Mouse (Mus musculus) megakaryocyte, embryonic 14.5 days (primary cell): Measurements from ENCODE around the gene Gm49368.
"Not testable (repeated sequence)": the region's sequence is repeated elsewhere in the genome, so short reads cannot be mapped to it uniquely, and the experiment has no call there.

ENCODE experiments used
- FLI1 ChIP-seq: IDR thresholded peaks from 2 replicates; pipeline ENCODE4 v1.6.1; 2012; ENCODE audit warnings: low read length, inconsistent platforms, mixed read lengths
- GATA1 ChIP-seq: IDR thresholded peaks from 3 replicates; pipeline ENCODE4 v1.6.1; 2012; ENCODE audit warnings: mixed read lengths, low read length, inconsistent platforms, borderline replicate concordance

DNA sequence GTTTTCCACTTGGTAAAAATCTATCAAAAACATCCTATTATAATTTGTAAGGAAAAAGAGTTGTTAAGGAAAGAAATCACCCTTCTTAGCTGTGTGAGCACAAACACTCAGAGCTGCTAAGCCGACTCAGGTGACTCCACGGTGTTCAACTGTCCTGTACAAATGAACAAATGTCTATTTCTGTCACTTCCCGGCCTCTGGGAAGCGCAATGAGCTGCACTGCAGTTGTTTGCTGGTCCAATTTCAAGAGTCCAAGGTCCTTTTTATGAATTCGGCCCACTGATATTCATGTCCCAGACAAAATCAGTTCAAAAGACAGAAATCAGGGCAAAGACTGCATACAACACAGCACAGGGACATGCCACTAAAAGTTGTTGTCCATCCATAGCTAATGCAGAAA, 46.3 kb upstream of the Gm49368 start:
- not testable (repeated sequence) for TF ChIP-seq GATA1, FLI1
